Mouse (Mus musculus) liver, embryonic 11.5 days (tissue): ENCODE measurements at regions not wholly inside any gene's neighbourhood (a gene's known extent, or its start where the extent isn't known, plus 50 kb on each side); places are given as distances from the start of the nearest gene placed in this dataset.

Source experiments
- ATAC-seq: fragments of 200-750 bp; cut with Nextera tagmentation; replicated peaks from 2 replicates; pipeline ENCODE4 v1.8.0; 2017; ENCODE audit warnings: moderate number of reproducible peaks, mild to moderate bottlenecking, moderate TSS enrichment, moderate library complexity; ENCODE audit not compliant: low FRiP score
- DNase-seq: peaks from one replicate; pipeline ENCODE4 v3.0.0-alpha.2; 2017; ENCODE audit warnings: low spot score
- H3K27ac ChIP-seq: fragments of 300-500 bp; sonication (generic); 2 replicates; pipeline ENCODE4 v1.5.1; 2014; ENCODE audit warnings: mild to moderate bottlenecking, low read depth, low read length, control low read depth
- H3K27me3 ChIP-seq: fragments of 300-500 bp; sonication (generic); replicated peaks from 2 replicates; pipeline ENCODE4 v1.6.1; 2014; ENCODE audit warnings: low read length, mixed read lengths; ENCODE audit not compliant: control insufficient read depth, insufficient read depth
- H3K36me3 ChIP-seq: fragments of 300-500 bp; sonication (generic); 2 replicates; pipeline ENCODE4 v1.6.1; 2014; ENCODE audit warnings: mild to moderate bottlenecking, low read length, moderate library complexity, mixed read lengths; ENCODE audit not compliant: control insufficient read depth, insufficient read depth
- H3K4me1 ChIP-seq: fragments of 300-500 bp; sonication (generic); replicated peaks from 2 replicates; pipeline ENCODE4 v1.6.1; 2014; ENCODE audit warnings: low read length, mixed read lengths; ENCODE audit not compliant: control insufficient read depth, insufficient read depth
- H3K4me2 ChIP-seq: fragments of 300-500 bp; sonication (generic); 2 replicates; pipeline ENCODE4 v1.6.1; 2014; ENCODE audit warnings: mild to moderate bottlenecking, control low read depth, moderate library complexity
- H3K4me3 ChIP-seq: fragments of 300-500 bp; sonication (generic); 2 replicates; pipeline ENCODE4 v1.5.1; 2014; ENCODE audit warnings: low read depth, low read length, control low read depth
- H3K9ac ChIP-seq: fragments of 300-500 bp; sonication (generic); 2 replicates; pipeline ENCODE4 v1.6.1; 2014; ENCODE audit warnings: low read depth, low read length, control low read depth
- H3K9me3 ChIP-seq: fragments of 300-500 bp; sonication (generic); 2 replicates; pipeline ENCODE4 v1.6.1; 2016; ENCODE audit warnings: low read length, inconsistent platforms, mixed read lengths; ENCODE audit not compliant: control insufficient read depth
- WGBS: fragments of 180-500 bp; shearing (Covaris S2); extraction: QIAGEN DNeasy Blood & Tissue Kit; methylation state at CpG from one replicate; pipeline ENCODE4 v1.1.7; 2014; 5-methylcytosine and 5-hydroxymethylcytosine counted together

DNA sequence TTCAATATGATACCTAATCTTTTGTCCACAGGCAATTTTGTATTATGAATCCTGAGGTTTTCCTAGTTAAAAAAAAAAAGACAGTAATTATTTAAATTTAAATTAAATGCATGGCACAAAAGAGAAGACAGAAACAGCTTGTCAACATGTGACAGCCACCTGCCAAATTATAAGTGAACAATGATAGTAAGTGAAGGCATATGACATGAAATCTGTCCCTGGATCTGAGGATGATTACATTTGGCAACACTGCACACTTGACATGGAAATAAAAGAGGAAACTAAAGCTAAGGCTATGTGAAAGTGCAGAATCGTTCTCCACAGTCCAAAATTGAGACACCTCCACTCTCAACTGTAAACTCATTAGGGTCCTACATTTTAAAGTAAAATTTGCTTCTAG is 1710.7 kb upstream of the Flrt2 start:
- Histone ChIP-seq H3K27me3 (no peaks in the 10 kb centered on the region), H3K36me3 (no peaks in the 10 kb centered on the region), H3K4me3 (no peak overlapping the region), H3K4me2 (no peak overlapping the region), H3K9ac (no peak overlapping the region), H3K9me3 (no peaks in the 10 kb centered on the region), H3K27ac (no peak overlapping the region), H3K4me1 (no peaks in the 10 kb centered on the region)
- DNase-seq (no peak), ATAC-seq (no peak)
- 50% methylated on average over 1 of the region's 1 CpGs for WGBS

DNA sequence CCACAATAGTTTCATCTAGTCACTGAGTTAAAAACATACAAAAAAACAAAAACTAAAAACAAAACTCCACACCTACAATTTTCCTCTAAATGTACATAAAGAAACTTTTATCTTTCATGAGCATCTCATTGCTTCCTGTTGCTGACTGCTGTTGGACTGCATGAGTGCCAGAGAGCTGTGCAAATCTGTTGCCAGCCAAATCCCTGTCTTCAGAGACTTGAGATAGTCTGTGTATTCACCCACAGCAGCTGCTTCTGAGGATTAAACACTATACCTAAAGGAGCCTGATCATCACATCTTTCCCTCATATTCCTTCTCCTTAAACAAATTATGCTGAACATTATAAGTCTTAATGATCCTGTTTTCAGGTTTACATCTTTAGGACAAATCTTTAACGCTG is 1700.5 kb upstream of the Flrt2 start:
- Histone ChIP-seq H3K4me1 (no peaks in the 10 kb centered on the region), H3K4me3 (no peak overlapping the region), H3K9me3 (no peaks in the 10 kb centered on the region), H3K4me2 (no peak overlapping the region), H3K9ac (no peak overlapping the region), H3K36me3 (no peaks in the 10 kb centered on the region), H3K27ac (no peak overlapping the region), H3K27me3 (no peaks in the 10 kb centered on the region)
- no peak for ATAC-seq
- DNase-seq: no peak
- 76% methylated on average over 1 of the region's 1 CpGs for WGBS

DNA sequence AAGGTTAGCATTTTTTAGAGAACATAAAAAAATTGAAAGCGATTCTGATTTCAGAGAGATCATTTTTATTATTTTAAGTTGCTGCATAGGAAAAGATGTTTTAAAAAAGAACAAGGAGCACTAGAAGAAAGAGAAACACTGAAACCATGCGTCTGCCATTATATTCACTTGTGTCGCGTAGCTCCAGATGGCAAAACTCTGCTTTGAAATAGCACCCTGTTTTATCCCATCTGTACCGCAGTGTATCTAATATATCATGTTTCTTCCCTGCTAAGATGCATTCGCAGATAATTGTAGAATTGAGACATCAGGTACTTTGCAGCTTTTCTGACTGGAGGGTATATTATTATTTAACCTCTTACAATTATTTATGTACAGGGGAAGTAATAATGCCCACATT is 1698.2 kb upstream of the Flrt2 start:
- H3K27me3 ChIP-seq: no peaks in the 10 kb centered on the region
- ATAC-seq (no peak), DNase-seq (no peak)
- H3K27ac ChIP-seq: no peak overlapping the region
- no peak overlapping the region for H3K9ac ChIP-seq
- 85% methylated on average over 6 of the region's 6 CpGs for WGBS
- H3K9me3 ChIP-seq: no peaks in the 10 kb centered on the region
- no peak overlapping the region for H3K4me2 ChIP-seq
- no peak overlapping the region for H3K4me3 ChIP-seq
- no peaks in the 10 kb centered on the region for H3K36me3 ChIP-seq
- H3K4me1 ChIP-seq: no peaks in the 10 kb centered on the region

DNA sequence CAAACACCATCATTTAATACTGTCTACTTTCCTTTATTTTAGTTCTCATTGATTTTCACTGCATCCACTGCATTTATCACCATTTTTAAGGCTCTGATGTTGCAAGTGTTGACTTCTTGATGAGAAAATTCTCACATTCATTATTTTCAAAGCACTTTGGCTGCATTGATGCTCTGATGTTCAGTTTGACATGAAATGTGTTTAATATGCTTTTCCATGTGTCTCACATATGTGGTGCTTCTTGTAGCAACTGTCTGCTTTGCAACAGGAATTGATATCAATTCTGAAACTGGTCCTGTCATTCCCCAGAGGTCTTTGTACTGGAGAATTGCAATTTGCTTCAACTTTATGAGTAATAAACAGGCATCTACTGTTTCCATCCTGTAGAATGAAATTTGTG is 1676.1 kb upstream of the Flrt2 start:
- Histone ChIP-seq H3K27ac (no peak overlapping the region), H3K9ac (no peak overlapping the region), H3K9me3 (no peaks in the 10 kb centered on the region), H3K4me2 (no peak overlapping the region), H3K4me3 (no peak overlapping the region), H3K4me1 (no peaks in the 10 kb centered on the region), H3K36me3 (no peaks in the 10 kb centered on the region), H3K27me3 (no peaks in the 10 kb centered on the region)
- no peak for DNase-seq
- no peak for ATAC-seq

DNA sequence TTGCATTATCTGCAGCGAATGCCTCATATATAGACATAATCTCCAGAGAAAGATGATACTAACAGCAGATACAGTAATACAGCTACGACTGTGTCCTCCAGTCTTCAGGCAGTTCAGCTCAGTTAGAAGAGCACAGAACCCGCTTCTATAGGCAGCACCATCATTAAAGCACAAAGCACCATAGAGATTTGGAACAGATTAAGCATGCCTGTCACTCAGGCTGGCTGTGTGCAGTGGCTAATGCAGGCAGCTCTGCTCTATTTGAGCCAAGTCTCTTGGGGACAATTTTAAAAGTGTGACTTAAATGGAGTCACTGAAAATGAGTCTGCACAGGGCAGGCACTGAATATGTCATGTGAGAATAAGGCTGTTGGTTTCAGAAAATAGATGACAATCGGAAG is 1660.7 kb upstream of the Flrt2 start:
- H3K9ac ChIP-seq: no peak overlapping the region
- H3K27ac ChIP-seq: no peak overlapping the region
- no peak overlapping the region for H3K4me3 ChIP-seq
- ATAC-seq: no peak
- no peak overlapping the region for H3K4me2 ChIP-seq
- WGBS: 74% methylated on average over 4 of the region's 4 CpGs
- no peaks in the 10 kb centered on the region for H3K9me3 ChIP-seq
- no peaks in the 10 kb centered on the region for H3K4me1 ChIP-seq
- no peaks in the 10 kb centered on the region for H3K27me3 ChIP-seq
- no peak for DNase-seq
- no peaks in the 10 kb centered on the region for H3K36me3 ChIP-seq

DNA sequence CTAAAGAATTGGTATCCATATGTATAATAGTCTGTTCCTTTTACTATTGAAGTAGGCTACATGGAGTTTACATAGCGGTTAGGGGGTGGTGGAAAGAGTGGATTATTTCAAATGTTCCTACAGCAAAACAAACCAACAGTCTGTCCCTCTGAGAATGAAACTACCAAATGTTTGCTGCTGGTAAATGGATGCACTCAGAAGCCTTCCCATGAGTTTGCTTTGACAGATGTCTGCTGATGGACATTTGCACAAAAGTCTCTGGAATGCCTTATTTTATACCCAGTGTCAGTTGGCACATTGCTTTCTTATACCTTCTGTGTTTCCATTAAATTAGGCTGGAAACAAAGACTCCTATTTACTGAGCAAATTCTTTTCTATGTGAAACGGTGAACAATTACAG is 1644.1 kb upstream of the Flrt2 start:
- Histone ChIP-seq H3K27ac (no peak overlapping the region), H3K9ac (no peak overlapping the region), H3K36me3 (no peaks in the 10 kb centered on the region), H3K9me3 (no peaks in the 10 kb centered on the region), H3K27me3 (no peaks in the 10 kb centered on the region), H3K4me3 (no peak overlapping the region), H3K4me1 (no peaks in the 10 kb centered on the region), H3K4me2 (no peak overlapping the region)
- WGBS: 84% methylated on average over 2 of the region's 2 CpGs
- DNase-seq (no peak), ATAC-seq (no peak)

DNA sequence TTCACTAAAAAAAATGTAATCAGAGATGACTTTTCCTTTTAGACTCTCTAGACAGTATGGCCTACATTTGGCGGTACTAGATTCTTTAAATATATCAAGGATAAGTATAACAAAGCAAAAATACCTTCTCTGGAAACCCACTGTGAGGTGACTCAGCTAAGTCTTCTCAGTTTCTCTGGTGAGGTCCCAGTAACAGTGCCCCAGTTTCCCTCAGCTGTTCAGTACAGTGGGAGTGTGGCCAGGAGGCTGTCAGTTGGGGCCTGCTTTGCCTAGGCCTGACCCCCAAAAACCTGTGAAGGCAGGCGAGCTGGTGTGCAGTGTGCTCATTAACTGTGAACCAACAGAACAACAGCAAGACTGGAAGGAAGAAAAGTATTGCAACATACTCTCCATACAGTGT is 1634.3 kb upstream of the Flrt2 start:
- H3K4me3 ChIP-seq: no peak overlapping the region
- WGBS: 81% methylated on average over 2 of the region's 2 CpGs
- no peaks in the 10 kb centered on the region for H3K36me3 ChIP-seq
- no peaks in the 10 kb centered on the region for H3K4me1 ChIP-seq
- ATAC-seq (no peak), DNase-seq (no peak)
- H3K27me3 ChIP-seq: no peaks in the 10 kb centered on the region
- H3K27ac ChIP-seq: no peak overlapping the region
- H3K9ac ChIP-seq: no peak overlapping the region
- H3K9me3 ChIP-seq: no peaks in the 10 kb centered on the region
- H3K4me2 ChIP-seq: no peak overlapping the region

DNA sequence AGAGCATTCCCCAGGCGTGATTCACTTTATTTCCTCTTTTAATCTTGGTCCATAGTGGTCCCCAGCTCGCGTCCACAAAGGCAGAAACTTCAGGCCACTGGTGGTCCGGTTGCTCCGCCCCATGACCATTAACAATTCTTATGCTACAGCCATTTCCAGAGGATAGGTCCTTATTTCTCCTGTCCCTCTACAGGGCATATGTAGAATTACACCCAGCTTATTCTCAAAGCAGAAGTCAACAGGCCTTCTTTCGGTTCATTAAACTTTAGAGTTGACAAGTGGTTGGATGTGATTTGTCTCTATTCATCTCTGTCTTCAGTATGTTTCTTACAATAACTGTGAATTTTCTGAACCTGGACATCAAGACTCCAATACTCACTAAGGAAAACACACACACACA is 1632.4 kb upstream of the Flrt2 start:
- DNase-seq (no peak), ATAC-seq (no peak)
- no peak overlapping the region for H3K4me3 ChIP-seq
- no peaks in the 10 kb centered on the region for H3K9me3 ChIP-seq
- no peak overlapping the region for H3K27ac ChIP-seq
- no peaks in the 10 kb centered on the region for H3K27me3 ChIP-seq
- H3K4me2 ChIP-seq: no peak overlapping the region
- no peaks in the 10 kb centered on the region for H3K4me1 ChIP-seq
- 84% methylated on average over 6 of the region's 6 CpGs for WGBS
- no peaks in the 10 kb centered on the region for H3K36me3 ChIP-seq
- H3K9ac ChIP-seq: no peak overlapping the region

DNA sequence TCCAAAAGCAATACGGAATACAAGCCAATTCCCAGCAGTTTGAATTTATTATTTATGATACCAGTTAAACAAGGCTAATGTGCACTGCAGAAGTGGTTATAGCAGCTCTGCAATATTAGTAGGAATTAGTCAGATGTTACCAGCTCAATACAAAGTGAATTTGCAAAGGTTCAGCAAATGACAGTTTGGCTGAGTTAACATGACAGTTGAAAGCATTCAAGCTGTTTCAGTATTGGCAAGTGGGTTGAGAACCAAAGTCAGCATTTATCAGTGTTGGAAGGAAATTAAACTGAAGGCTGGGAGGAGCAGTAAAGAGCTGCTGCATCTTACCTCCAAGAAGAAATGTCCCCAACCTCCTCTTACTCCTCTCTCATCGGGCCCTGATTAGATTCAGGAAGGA is 1631.7 kb upstream of the Flrt2 start:
- Histone ChIP-seq H3K4me1 (no peaks in the 10 kb centered on the region), H3K36me3 (no peaks in the 10 kb centered on the region), H3K4me3 (no peak overlapping the region), H3K27ac (no peak overlapping the region), H3K27me3 (no peaks in the 10 kb centered on the region), H3K9ac (no peak overlapping the region), H3K4me2 (no peak overlapping the region), H3K9me3 (no peaks in the 10 kb centered on the region)
- 87% methylated on average over 2 of the region's 2 CpGs for WGBS
- no peak for ATAC-seq
- DNase-seq: no peak
